Mouse (Mus musculus): ENCODE measurements around the gene Cpsf4.
"Not testable (repeated sequence)": the region's sequence is repeated elsewhere in the genome, so short reads cannot be mapped to it uniquely, and the experiment has no call there.

Gene Cpsf4

GRCm38 (mm10) chr5:145178461-145178980 lies 11.5 kb downstream of the Cpsf4 start:
- DNase-seq (ENCODE audit: low read depth, low spot score): no peak

GRCm38 (mm10) chr5:145185244-145185643 lies 18.2 kb downstream of the Cpsf4 start:
- DNase-seq (ENCODE audit: low read depth, low spot score): no peak

- DNase-seq (ENCODE audit: low read depth, low spot score): no peak
These were observed 22.4 kb downstream of the Cpsf4 start for GRCm38 (mm10) chr5:145189416-145189815.

GRCm38 (mm10) chr5:145190373-145190772 lies 23.4 kb downstream of the Cpsf4 start:
- DNase-seq (ENCODE audit: low read depth, low spot score): no peak

DNA sequence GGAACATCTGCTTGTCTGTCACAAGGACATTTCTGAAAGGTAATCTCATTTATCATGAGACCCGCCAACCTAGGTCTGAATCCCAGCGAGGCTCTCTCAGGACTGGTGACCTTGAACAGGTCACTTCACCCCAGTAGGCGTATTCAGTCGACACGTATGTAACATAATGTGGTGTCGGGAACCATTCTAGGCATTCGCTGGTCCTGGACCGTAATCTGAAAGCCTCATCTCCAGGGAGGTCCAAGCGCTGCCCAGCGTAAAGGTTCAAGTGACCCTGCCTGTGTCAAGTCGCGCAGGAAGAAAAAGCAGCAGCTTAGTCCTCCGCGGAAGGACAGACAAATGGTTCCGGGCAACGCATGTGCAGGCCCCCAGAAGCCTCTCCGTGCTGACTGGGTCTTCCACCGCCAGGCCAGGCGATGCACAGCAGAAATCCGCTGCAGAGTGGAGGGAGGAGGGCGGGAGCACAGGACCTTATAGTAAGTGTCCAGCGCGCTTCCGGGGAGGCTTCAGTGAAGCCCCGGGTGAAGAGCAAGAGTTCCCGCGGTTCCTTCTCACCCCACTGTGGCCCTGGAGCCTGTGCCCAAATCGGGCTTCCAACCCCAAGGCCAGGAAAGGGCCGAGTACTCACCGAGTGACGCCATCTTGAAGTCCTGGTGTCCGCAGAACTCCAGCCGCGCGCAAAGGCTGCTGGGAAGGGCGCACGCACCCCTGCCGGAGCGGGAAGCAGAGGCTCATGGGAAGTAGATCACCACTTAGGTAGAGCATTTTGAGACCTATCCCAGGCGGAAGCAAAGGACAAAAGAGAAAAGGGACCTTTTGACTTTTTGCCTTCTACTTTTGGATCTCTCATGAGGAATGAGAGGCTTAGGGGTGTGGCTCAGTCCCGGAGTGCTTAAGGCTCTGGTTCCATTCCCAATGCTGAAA lies 24.1 kb downstream of the Cpsf4 start:
- DNase-seq (ENCODE audit: low read depth, low spot score): peak; percentile 90

DNA sequence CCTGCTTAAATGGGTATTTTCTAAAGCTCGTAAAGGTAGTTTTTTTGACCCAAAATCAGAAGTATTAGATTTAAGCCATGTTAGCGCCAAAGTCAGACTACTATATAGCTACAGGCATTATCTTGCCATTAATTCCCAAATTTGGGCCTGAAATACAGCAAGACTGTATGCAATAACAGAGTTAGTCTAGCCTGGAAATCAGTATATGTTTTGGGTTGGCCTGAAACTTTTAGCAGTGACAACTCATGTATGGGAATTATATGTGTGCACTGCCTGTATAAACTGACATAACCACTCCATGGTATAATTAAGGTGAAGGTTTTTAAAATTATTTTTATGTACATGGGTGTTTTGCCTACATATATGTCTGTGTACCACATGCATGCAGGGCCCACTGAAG lies 24.9 kb downstream of the Cpsf4 start, which contains the start of gene Atp5j2:
TSS of gene Atp5j2 (minus strand) at position 101 of the 400 bp plus-strand sequence.
- no peak for DNase-seq (ENCODE audit: low read depth, low spot score)

- DNase-seq (ENCODE audit: low read depth, low spot score): no peak
These were observed 33.4 kb downstream of the Cpsf4 start for GRCm38 (mm10) chr5:145200387-145200786.

GRCm38 (mm10) chr5:145201321-145201991 lies 34.4 kb downstream of the Cpsf4 start, which contains the start of gene Zkscan14:
TSS of gene Zkscan14 (minus strand) at chr5:145201868.
- peak; percentile 94 for DNase-seq (ENCODE audit: low read depth, low spot score)

DNA sequence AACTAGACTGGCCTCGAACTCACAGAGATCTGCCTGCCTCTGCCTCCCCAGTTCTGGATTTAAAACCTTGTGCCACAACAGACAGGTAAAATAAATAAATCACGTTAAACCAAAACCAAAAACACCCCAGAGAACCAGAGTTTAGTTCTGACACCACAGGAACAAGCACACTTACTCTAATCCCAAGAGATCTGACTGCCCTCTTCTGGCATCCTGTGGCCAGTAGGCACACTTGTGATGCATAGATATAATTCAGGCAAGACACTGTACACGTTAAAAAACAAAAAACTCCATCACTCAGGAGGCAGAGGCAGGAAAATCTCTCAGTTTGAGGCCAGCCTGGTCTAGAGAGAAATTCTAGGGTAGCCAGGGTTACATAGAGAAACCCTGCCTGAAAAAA lies 35.4 kb downstream of the Cpsf4 start:
- DNase-seq (ENCODE audit: low read depth, low spot score): peak; percentile 36

DNA sequence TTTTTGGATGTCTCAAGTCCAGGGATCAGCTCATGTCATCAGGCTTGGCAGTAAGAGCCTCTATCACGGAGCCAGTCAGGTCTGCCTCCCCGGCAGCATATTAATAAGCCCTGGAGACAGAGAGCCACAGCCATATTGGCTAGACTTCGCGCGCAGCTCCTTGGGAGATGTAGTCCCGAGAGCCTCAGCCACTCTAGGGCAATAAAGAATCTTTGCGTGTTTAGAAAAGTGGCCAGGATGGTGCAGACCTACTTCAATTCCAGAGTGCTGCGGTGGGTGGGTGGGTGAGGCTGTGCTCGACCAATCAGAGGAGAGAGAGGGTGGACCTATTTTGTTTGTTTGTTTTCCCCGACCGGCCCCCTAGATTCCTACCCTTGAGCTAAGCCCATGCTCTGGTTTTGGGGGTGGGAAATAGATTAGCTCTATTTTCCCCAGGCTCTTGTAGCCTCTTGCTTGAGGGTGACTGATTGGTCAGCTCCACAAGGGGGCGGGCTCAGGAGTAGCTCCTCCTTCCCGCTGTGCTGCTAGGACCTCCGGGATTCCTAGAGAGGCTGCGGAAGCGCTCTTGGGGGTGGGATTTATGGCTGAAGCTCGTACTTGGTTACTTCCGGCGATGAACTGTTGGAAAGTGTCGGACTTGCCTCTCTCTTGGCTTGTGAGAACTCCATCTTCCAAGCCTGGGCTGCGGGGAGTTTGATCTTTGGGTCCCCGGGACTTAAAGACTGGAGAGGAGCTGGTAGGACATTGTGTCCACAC lies 37.1 kb downstream of the Cpsf4 start, which contains the start of gene Zkscan5:
TSS of gene Zkscan5 (plus strand) at position 627 of the 756 bp plus-strand sequence.
- DNase-seq (ENCODE audit: low read depth, low spot score): peak; percentile 100

DNA sequence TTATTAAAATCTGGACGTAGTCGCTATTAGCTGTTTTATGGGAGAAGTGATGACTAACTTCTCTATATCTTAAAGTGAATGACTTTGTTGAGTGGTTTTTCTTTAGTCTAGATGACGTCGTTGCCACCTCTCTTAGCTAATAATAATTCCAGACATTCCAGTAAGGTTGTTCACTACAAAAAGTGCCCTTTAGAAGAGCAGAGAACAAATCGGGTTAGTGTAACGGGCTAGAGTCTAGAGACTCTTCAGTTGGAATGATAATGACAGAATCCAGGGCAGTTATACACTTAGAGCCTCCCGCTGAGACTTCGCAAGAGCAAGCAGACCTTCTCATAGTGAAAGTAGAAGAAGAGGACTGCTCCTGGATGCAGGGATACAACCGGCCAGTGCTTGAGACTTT lies 38.0 kb downstream of the Cpsf4 start:
- DNase-seq (ENCODE audit: low read depth, low spot score): peak; percentile 72

DNA sequence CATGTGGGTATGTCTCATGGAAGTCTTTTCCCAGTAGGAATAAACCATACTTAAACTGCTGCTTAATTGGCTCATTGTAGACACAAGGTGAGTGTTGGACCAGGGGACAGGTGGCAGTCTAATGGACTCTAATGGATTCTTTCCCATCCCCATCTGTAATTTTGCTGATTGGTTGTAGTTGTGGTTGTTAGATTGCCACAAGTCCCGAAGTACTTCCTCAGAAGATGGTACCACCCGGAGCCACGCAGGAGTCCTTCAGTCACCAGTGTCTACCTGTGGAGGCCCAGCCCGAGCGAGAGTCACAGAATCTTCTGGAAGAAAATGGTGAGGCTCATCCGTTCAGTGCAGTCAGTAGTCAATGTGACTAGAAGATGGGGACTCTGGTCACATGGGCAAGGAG lies 40.4 kb downstream of the Cpsf4 start:
- no peak for DNase-seq (ENCODE audit: low read depth, low spot score)

GRCm38 (mm10) chr5:145207954-145208353 lies 40.9 kb downstream of the Cpsf4 start:
- DNase-seq (ENCODE audit: low read depth, low spot score): no peak

- not testable (repeated sequence) for DNase-seq (ENCODE audit: low read depth, low spot score)
These were observed 41.4 kb downstream of the Cpsf4 start for GRCm38 (mm10) chr5:145208391-145208790.

DNA sequence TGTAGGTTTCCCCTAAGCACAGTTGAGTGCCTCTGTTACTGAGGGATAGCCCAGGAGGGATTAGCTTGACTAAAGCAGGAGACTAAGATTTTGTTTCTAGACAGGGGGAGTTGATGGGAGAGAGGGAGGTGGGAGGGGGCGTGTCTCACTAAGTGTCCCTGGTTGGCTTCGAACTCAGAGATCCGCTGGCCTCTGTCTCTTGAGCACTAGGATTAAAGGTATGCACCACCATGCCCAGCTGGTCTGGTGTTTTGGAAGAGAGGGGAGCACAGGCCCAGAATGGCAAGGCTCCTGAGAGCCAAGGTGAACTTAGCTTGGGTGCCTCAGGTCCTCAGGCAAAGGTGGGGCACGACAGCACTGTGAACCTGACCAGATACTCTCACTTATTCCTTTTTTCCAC lies 44.3 kb downstream of the Cpsf4 start:
- DNase-seq (ENCODE audit: low read depth, low spot score): no peak

DNA sequence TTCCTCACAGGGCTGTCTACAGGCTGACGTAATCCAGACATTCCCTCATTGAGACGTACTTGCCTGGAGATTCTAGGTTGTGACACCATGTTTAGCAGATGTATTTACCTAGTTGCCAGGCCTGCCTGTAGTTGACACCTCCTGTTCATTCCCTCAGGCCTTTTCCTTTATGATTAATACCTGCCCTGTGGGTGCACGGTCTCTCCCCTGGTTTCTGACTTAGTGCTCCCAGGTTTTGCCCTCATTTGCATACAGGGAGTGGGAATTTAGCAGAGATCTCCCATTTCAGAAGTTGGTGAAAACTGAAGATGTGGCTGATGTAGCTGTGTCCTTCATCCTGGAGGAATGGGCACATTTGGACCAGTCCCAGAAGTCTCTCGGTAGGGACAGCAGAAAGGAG lies 45.2 kb downstream of the Cpsf4 start:
- DNase-seq (ENCODE audit: low read depth, low spot score): no peak

GRCm38 (mm10) chr5:145213505-145213904 lies 46.5 kb downstream of the Cpsf4 start:
- no peak for DNase-seq (ENCODE audit: low read depth, low spot score)

DNA sequence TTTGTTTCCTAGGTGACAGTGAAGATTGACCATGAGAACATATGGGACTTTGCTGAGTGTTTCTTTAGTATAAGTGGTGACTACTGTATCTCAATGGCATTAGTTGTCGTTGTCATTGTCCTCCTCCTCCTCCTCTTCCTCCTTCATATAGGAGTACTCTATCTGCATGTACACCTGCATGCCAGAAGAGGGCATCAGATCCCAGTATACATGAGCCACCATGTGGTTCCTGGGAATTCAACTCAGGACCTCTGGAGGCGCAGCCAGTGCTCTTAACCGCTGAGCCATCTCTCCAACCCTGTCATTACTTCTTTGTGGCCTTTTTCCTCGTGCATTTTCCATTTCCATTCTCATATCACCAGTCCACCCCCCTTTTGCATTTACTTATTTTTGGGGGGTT lies 47.7 kb downstream of the Cpsf4 start:
- DNase-seq (ENCODE audit: low read depth, low spot score): peak; percentile 56

DNA sequence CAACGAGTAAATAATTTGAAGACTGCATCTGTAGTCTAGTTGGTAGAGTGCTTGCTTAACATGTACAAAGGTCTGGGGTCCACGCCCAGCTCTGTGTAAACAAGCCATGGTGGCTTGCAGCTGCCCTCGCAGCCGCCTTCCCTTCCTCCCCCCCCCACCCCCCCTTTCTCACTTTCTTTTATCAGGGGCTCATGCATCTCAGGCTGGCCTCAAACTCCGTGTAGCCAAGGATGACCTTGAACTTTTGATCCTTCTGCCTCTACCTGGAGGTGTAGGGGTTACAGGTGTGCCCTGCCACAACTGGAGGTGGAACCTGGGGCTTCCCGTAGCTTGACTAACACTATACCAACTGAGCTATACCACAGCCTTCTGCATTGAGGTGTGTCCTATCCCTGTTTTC lies 50.7 kb downstream of the Cpsf4 start:
- no peak for DNase-seq (ENCODE audit: low read depth, low spot score)

GRCm38 (mm10) chr5:145218206-145218605 lies 51.2 kb downstream of the Cpsf4 start:
- DNase-seq (ENCODE audit: low read depth, low spot score): no peak

GRCm38 (mm10) chr5:145218671-145219070 lies 51.7 kb downstream of the Cpsf4 start:
- DNase-seq (ENCODE audit: low read depth, low spot score): no peak

DNA sequence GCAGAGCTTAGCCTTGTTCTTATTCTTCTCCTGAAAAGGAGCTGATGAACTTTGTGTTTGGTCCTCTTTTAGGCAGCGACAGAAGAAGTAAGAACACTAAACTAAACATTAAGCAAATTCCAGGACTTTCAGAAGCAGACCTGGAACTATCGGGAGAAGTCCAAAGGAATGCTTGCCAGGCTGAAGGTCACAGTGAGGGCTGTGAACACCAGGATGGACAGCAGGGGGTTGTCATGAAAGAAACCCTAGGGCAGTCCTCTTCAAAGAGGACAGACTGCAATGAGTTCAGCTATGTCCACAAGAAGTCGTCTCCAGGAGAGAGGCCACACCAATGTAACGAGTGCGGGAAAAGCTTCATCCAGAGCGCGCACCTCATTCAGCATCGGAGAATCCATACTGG lies 53.0 kb downstream of the Cpsf4 start:
- DNase-seq (ENCODE audit: low read depth, low spot score): no peak
